Mouse (Mus musculus) hindbrain, embryonic 10.5 days (tissue): ENCODE results near the gene Wbp1. TPM values are rescaled to one million over a fixed set of nuclear protein-coding genes. Genes with fewer than 3 reads are reported as not detected.

Experiments used
- DNase-seq: peaks from one replicate; pipeline ENCODE4 v3.0.0-alpha.2; 2017; ENCODE audit warnings: low spot score
- H3K27ac ChIP-seq: fragments of 300-500 bp; sonication (generic); 2 replicates; pipeline ENCODE4 v1.5.1; 2016; ENCODE audit warnings: mild to moderate bottlenecking, moderate library complexity
- H3K27me3 ChIP-seq: fragments of 300-500 bp; sonication (generic); 2 replicates; pipeline ENCODE4 v1.6.1; 2016; ENCODE audit warnings: mild to moderate bottlenecking; ENCODE audit not compliant: poor library complexity, insufficient read depth, severe bottlenecking
- H3K36me3 ChIP-seq: fragments of 300-500 bp; sonication (generic); 2 replicates; pipeline ENCODE4 v1.6.1; 2016; ENCODE audit warnings: mild to moderate bottlenecking, moderate library complexity
- H3K4me1 ChIP-seq: fragments of 300-500 bp; sonication (generic); replicated peaks from 2 replicates; pipeline ENCODE4 v1.6.1; 2016; ENCODE audit warnings: mild to moderate bottlenecking
- H3K4me3 ChIP-seq: fragments of 300-500 bp; sonication (generic); 2 replicates; pipeline ENCODE4 v1.5.1; 2016; ENCODE audit warnings: mild to moderate bottlenecking, moderate library complexity
- H3K9me3 ChIP-seq: fragments of 300-500 bp; sonication (generic); 2 replicates; pipeline ENCODE4 v1.6.1; 2016; ENCODE audit warnings: mild to moderate bottlenecking, moderate library complexity
- WGBS: fragments of 180-500 bp; shearing (Covaris S2); methylation state at CpG from one replicate; pipeline ENCODE4 v1.1.7; 2016; 5-methylcytosine and 5-hydroxymethylcytosine counted together
- polyA plus RNA-seq: library from polyadenylated mRNA; unstranded; fragments of >200 nt; fragmentation: Nextera tagmentation; extraction: Ambion mirVana; gene quantifications from 2 replicates; pipeline ENCODE4 v1.2.1, GENCODE M21; 2016

The Wbp1 gene
- polyA plus RNA-seq, 1 experiment from 2014 or later: 245 TPM

DNA sequence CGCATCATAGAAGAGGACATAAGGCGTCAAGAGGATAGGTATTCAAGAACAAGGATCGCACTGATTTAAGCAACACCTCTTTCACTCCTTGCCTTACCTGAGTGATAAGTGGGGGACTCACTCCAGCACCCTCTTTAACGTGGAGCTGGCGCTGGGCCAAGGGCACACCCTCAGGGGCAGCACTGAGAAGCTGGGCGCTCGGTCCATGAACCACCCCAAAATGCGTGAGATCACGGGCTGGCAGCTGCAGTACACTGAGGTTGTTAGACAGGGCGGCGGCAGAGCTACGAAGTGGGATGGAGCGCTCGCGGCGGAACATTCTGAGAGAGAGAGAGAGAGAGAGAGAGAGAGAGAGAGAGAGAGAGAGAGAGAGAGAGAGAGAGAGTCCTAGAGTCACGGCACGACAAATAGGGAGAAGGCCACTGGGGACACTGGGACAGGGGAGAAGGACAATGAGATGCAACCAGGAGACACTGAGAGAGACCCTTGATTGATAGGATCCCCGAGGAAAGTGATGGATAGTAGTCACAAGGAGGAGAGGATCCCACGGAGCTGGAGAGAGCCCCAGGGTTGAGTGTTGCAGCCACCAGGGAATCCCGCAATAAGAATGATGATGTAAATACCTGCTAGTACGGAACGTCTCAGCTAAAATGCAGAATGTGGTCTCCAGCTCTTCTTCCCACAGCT, 34.3 kb upstream of the Wbp1 start:
- H3K27me3 ChIP-seq: peaks cover 24% of the 10 kb centered on the region
- DNase-seq: no peak
- peak overlapping the region; percentile 85 for H3K27ac ChIP-seq
- peaks cover 48% of the 10 kb centered on the region for H3K4me1 ChIP-seq
- 9% methylated on average over 23 of the region's 23 CpGs for WGBS
- no peaks in the 10 kb centered on the region for H3K9me3 ChIP-seq
- peak overlapping the region; percentile 66 for H3K4me3 ChIP-seq
- H3K36me3 ChIP-seq: peaks cover 35% of the 10 kb centered on the region

DNA sequence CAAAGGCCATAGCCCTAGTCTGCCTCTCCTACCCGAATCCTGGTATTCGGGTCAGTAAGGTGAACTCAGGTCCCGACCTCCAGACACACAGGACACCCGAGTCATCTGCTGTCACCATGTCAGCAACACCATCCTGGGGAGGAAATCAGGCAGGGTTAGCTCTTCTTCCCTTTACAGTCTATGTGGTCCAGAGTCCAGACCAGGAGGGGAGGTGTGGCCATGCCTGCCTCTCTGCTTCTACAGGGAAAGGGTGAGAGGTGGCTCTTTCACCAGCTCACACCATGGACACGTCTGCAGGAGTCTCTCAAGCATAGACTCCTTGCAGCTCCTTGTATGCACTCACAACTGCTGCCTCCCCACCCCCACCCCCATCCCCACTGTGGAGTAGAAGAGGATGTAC, 32.1 kb upstream of the Wbp1 start:
- Histone ChIP-seq H3K9me3 (no peaks in the 10 kb centered on the region), H3K4me1 (peaks cover 52% of the 10 kb centered on the region), H3K36me3 (peaks cover 57% of the 10 kb centered on the region), H3K27me3 (peaks cover 13% of the 10 kb centered on the region; the same call in 1 of the 2 replicates), H3K27ac (no peak overlapping the region), H3K4me3 (no peak overlapping the region)
- no peak for DNase-seq
- 73% methylated on average over 5 of the region's 5 CpGs for WGBS

DNA sequence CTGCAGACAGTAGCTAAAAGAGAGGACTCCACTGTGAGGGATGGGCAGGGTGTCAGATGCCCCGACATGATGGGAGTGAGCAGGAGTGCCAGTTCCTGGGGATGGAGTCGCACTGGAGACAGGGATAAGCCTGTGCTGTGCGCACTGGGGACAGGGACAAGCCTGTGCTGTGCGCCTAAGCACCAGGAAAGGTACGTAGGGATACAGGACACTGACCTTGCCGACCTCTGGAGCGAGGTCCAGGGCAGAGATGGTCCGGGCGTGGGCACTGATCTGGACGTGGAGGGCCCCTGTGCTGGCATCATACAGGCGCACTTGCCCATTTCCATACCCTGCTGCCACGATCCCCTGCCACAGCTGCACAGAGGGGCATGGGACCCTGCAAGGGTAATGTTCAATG, 31.7 kb upstream of the Wbp1 start:
- Histone ChIP-seq H3K27ac (no peak overlapping the region), H3K36me3 (peaks cover 61% of the 10 kb centered on the region), H3K4me1 (peaks cover 52% of the 10 kb centered on the region), H3K9me3 (no peaks in the 10 kb centered on the region), H3K27me3 (peaks cover 13% of the 10 kb centered on the region; the same call in 1 of the 2 replicates), H3K4me3 (no peak overlapping the region)
- DNase-seq: no peak
- 84% methylated on average over 12 of the region's 12 CpGs for WGBS

DNA sequence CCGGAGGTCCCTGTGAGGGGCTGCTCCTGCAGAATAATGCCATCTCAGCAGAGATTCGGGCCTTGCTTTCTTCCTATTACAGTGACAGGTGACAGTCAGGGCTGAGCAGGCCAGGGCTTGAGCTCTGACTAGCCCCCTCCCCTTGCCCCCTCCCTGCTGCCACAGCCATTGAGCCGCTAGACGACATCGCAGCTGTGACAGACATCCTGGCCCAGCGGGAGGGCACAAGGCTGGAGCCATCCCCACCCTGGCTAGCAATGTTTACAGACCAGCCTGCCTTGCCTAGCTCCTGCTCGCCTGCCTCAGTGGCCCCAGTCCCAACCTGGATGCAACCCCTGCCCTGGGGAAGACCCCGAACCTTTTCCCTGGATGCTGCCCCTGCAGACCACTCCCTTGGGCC, 30.4 kb upstream of the Wbp1 start:
- H3K9me3 ChIP-seq: no peaks in the 10 kb centered on the region
- no peak for DNase-seq
- peak overlapping the region; percentile 21 for H3K4me3 ChIP-seq
- H3K4me1 ChIP-seq: peaks cover 54% of the 10 kb centered on the region
- 22% methylated on average over 8 of the region's 8 CpGs for WGBS
- peaks cover 74% of the 10 kb centered on the region for H3K36me3 ChIP-seq
- peaks cover 13% of the 10 kb centered on the region; the same call in 1 of the 2 replicates for H3K27me3 ChIP-seq
- peak overlapping the region; percentile 26 for H3K27ac ChIP-seq

DNA sequence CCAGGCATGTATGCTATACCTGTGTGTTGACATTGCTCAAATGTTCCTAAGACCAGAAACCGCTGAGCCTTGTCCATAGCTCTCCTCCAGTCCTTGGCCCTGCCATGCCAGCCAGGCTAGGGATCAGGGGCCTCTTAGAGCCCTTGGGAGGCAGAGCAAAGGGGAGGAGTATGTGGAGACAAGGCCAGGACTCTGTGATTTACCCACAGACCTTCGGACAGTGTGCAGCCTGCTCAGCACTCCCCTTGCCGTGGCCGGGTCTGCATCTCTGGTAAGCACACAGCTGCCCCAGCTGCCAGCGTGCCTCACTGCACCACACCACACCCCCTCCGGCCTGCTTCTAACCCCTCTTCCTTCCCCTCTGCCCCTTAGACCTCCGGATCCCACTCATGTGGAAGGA, 25.9 kb upstream of the Wbp1 start:
- Histone ChIP-seq H3K27ac (peak overlapping the region; percentile 36), H3K36me3 (peaks cover 59% of the 10 kb centered on the region)

DNA sequence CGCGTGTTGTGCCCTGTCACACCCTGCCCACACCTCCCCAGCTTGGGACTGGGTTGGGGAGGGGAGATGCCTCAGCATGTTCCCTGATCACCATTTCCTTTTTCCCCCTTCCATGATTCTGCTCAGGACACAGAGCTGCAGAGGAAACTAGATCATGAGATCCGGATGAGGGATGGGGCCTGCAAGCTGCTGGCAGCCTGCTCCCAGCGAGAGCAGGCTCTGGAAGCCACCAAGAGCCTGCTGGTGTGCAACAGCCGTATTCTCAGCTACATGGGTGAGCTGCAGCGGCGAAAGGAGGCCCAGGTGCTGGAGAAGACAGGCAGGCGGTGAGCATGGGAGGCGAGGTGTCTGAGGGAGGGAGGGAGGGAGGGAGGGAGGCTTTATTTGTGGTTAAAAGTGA, 24.4 kb upstream of the Wbp1 start:
- no peak overlapping the region for H3K4me3 ChIP-seq
- H3K9me3 ChIP-seq: no peaks in the 10 kb centered on the region
- H3K36me3 ChIP-seq: peaks cover 44% of the 10 kb centered on the region
- peaks cover 43% of the 10 kb centered on the region for H3K4me1 ChIP-seq
- 82% methylated on average over 9 of the region's 9 CpGs for WGBS
- peaks cover 12% of the 10 kb centered on the region for H3K27me3 ChIP-seq
- DNase-seq: no peak
- 0 out of 2 replicates have a peak overlapping the region, but pooled peaks have one; percentile 2 for H3K27ac ChIP-seq

More for the DNA sequence above, 25.9 kb upstream of the Wbp1 start:
- no peak overlapping the region for H3K4me3 ChIP-seq
- H3K9me3 ChIP-seq: no peaks in the 10 kb centered on the region
- peaks cover 43% of the 10 kb centered on the region for H3K4me1 ChIP-seq
- DNase-seq: no peak
- WGBS: 54% methylated on average over 7 of the region's 7 CpGs
- peaks cover 2% of the 10 kb centered on the region; the same call in 1 of the 2 replicates for H3K27me3 ChIP-seq

DNA sequence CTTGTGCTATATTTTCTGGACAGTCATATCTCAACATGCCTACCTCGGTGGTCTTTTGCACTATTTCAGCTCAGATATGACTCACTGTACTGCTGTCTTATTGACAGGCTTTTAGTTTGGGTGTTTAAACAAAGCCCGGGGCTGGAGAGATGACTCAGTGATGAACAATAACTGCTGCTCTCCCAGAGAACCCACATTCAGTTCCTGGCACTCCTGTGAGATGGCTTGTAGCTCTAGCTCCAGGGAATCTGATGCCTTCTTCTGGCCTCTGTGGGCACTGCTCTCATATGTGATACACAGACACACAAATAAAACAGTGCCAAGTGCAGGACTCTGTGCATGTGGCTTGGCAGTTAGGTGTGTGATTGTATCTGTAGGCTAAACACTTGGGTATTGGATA, 23.9 kb upstream of the Wbp1 start:
- WGBS: 88% methylated on average over 2 of the region's 2 CpGs
- H3K27me3 ChIP-seq: peaks cover 12% of the 10 kb centered on the region
- no peak overlapping the region for H3K4me3 ChIP-seq
- H3K27ac ChIP-seq: no peak overlapping the region
- no peak for DNase-seq
- peaks cover 38% of the 10 kb centered on the region for H3K36me3 ChIP-seq
- no peaks in the 10 kb centered on the region for H3K9me3 ChIP-seq
- peaks cover 41% of the 10 kb centered on the region for H3K4me1 ChIP-seq

DNA sequence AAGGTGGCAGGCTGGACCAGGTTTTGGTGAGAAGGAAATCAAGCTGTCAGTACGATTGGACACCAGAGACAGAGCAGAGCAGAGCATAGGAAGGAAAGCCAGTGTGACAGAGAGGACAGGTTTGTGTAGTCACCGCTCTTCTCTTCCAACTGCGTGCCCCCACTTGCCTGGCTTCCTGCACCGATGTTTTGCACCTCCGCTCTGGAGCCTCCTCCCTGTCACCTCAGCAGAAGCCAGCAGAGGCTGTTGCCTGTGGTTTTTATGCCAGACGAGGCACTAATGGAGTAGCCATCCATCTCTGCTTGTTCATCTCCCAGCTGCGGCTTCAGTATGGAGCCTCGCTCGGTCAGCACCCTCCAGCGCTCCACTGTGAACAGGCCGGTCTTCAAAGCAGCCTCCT, 21.5 kb upstream of the Wbp1 start:
- H3K36me3 ChIP-seq: peaks cover 26% of the 10 kb centered on the region
- H3K9me3 ChIP-seq: no peaks in the 10 kb centered on the region
- peaks cover 64% of the 10 kb centered on the region for H3K4me1 ChIP-seq
- 55% methylated on average over 11 of the region's 11 CpGs for WGBS
- peaks cover 12% of the 10 kb centered on the region for H3K27me3 ChIP-seq
- DNase-seq: no peak
- peak overlapping the region; percentile 52; the same call in 1 of the 2 replicates for H3K4me3 ChIP-seq
- H3K27ac ChIP-seq: peak overlapping the region; percentile 43; the same call in 1 of the 2 replicates

DNA sequence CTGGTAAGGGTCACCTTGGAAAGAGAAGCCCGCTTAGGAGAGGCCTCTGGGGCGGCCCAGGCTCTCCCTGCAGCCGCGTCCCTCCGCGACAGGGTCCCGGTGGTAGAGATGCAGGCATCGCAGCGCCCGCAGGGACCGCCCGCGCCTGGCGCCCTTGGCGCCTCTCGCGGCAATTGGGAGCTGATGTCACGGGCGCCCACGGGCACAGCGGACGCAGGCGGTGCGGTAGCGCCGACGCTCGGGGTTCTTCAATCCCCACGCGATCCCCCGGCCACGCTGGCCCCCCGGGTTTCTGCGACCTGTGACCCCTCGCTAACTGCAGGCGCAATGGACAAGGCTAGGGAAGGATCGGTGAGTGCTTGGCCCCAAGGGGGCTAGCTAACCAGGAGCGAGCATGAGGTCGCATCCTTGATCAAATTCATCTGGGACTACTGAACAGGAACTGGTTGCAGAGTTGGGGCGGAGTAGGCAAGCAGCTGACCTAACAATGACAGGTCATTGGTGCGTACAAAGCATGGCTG, 20.9 kb upstream of the Wbp1 start:
- peaks cover 69% of the 10 kb centered on the region for H3K4me1 ChIP-seq

DNA sequence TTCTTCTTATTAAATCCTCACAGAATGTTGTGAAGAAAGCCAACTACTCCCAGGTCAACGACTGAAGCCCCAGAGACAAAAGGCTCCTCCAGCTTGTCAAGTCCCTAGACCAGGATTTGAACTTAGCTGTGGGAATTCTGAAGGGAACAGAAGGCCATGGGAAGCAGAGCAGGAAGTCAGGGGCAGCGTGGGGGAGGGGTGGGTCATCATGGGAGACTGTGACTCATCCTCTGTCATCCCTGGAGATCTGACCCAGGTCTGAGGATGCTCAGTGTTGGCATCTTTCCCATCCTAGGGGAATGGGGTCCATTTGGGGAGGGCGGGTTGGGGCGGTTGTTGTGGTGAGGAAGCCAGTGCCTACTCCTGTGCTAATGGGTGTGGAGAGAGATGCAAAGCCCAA, 20.3 kb upstream of the Wbp1 start:
- Histone ChIP-seq H3K4me1 (peaks cover 69% of the 10 kb centered on the region), H3K9me3 (no peaks in the 10 kb centered on the region), H3K36me3 (peaks cover 13% of the 10 kb centered on the region), H3K4me3 (peak overlapping the region; percentile 52), H3K27ac (peak overlapping the region; percentile 76), H3K27me3 (peaks cover 12% of the 10 kb centered on the region)
- no peak for DNase-seq
- WGBS: 26% methylated on average over 4 of the region's 4 CpGs

More for the DNA sequence above, 20.9 kb upstream of the Wbp1 start:
- peak; percentile 46 for DNase-seq
- Histone ChIP-seq H3K27me3 (peaks cover 12% of the 10 kb centered on the region), H3K4me3 (peak overlapping the region; percentile 52), H3K27ac (peak overlapping the region; percentile 76), H3K36me3 (peaks cover 20% of the 10 kb centered on the region), H3K9me3 (no peaks in the 10 kb centered on the region)
- 2% methylated on average over 41 of the region's 41 CpGs for WGBS

DNA sequence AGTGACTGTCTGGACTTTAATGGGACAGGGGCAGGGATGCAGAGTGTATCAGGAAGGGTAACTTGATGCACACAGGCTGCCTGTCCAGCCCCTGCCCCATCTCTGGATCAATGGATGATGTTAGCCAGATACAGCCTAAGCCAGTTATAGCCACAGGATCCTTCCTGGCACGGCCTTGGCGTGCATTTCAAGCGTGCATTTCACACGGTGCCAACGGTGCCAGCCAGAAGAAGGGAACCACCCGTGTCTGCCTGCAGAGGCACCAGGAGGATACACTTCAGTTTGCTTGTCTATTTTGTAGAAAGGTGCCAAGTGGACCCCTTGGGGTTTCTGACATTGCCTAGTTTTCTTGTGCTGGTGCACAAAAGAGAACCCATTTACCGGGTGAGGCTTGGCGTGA, 18.7 kb upstream of the Wbp1 start:
- H3K4me3 ChIP-seq: no peak overlapping the region
- H3K27me3 ChIP-seq: peaks cover 23% of the 10 kb centered on the region
- H3K4me1 ChIP-seq: peaks cover 79% of the 10 kb centered on the region
- H3K9me3 ChIP-seq: no peaks in the 10 kb centered on the region
- H3K36me3 ChIP-seq: peaks cover 11% of the 10 kb centered on the region; the same call in 1 of the 2 replicates
- WGBS: 95% methylated on average over 8 of the region's 8 CpGs
- H3K27ac ChIP-seq: no peak overlapping the region
- no peak for DNase-seq

DNA sequence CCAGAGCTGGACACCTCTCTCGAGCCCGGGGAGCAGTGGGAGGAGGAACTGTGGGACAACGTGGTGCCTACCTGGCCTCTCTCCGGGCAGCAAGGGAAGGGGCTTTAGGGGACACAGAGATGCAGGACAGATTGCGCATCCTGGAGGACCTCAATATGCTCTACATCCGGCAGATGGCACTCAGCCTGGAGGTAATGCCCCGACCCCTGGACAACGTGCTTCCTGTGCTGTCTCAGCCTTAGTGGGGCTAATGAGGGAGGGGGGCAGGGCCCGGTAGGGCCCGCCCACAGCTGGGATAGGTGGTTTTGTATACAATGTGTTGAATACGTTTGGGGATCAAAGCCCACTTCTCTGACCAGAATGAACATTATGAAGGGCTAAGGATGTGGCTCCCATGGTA, 16.7 kb upstream of the Wbp1 start:
- DNase-seq: peak; percentile 76
- Histone ChIP-seq H3K9me3 (no peaks in the 10 kb centered on the region), H3K4me3 (peak overlapping the region; percentile 84), H3K4me1 (peaks cover 87% of the 10 kb centered on the region), H3K36me3 (peaks cover 11% of the 10 kb centered on the region; the same call in 1 of the 2 replicates), H3K27me3 (peaks cover 28% of the 10 kb centered on the region), H3K27ac (peak overlapping the region; percentile 100)
- under 1% methylated on average over 11 of the region's 11 CpGs for WGBS

DNA sequence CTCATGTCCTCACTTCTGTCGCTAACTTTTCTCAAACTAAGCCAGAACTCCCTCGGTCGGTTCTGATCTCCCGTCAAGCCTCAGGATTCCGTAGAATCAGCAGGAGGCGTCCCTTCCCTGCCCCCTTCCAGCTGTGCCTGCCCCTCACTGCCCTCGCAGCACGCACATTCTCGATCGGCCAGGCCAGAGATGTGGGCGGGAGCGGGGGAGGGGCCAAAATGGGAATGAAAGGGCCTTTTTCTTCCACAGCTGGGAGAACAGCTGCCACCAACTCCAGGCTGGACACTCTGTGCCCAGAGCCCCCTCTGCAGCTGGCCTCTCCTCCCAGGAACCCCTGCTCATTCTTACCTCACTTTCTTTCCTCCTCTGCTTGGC, 16.2 kb upstream of the Wbp1 start:
- Histone ChIP-seq H3K4me3 (peak overlapping the region; percentile 84), H3K9me3 (no peaks in the 10 kb centered on the region), H3K36me3 (peaks cover 11% of the 10 kb centered on the region; the same call in 1 of the 2 replicates), H3K4me1 (peaks cover 82% of the 10 kb centered on the region), H3K27ac (peak overlapping the region; percentile 100), H3K27me3 (peaks cover 28% of the 10 kb centered on the region)
- WGBS: under 1% methylated on average over 12 of the region's 12 CpGs
- peak; percentile 93 for DNase-seq
